Mouse (Mus musculus): ENCODE measurements at regions not wholly inside any gene's neighbourhood (a gene's known extent, or its start where the extent isn't known, plus 50 kb on each side); places are given as distances from the start of the nearest gene placed in this dataset.

DNA sequence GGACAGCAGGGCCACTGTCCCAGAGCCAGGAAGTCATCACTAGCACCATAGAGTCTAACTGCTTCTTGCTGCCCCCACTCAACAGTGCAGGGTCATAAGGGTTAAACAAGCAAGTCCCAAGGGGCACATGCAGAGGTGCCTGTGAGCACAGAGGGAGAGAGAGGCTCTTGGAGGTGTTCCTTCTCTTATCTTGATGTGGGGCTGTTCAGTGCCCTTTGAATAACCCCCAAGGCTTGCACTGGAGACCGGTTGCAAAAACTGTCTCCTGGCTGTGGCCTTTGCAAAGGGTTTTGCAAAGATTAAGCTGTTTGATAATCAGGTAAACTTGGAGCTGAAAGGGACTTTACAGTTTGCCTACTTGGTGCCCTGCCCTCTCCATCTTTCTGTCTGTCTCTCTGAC lies 217.1 kb upstream of the Hes1 start:
- Histone ChIP-seq H3K27ac (ENCODE audit: insufficient read depth, low read depth, low read length) (no peak overlapping the region), H3K4me3 (ENCODE audit: insufficient read depth, low read depth, low read length) (no peak overlapping the region), H3K27me3 (replicated peaks; ENCODE audit: control insufficient read depth, insufficient read depth, low read length) (no peaks in the 10 kb centered on the region), H3K36me3 (ENCODE audit: control insufficient read depth, insufficient read depth, low read length) (no peaks in the 10 kb centered on the region), H3K4me1 (ENCODE audit: control insufficient read depth, insufficient read depth, low read length) (no peaks in the 10 kb centered on the region)
- 60% methylated on average over 1 of the region's 1 CpGs for WGBS
- TF ChIP-seq CTCF (conservative IDR thresholded peaks at IDR 0.05; ENCODE audit: insufficient read depth, insufficient read length, low read depth, low read length) (no peak), POLR2A (IDR thresholded peaks at IDR 0.05; ENCODE audit: low read depth, low read length) (no peak)
- DNase-seq, result no peak

DNA sequence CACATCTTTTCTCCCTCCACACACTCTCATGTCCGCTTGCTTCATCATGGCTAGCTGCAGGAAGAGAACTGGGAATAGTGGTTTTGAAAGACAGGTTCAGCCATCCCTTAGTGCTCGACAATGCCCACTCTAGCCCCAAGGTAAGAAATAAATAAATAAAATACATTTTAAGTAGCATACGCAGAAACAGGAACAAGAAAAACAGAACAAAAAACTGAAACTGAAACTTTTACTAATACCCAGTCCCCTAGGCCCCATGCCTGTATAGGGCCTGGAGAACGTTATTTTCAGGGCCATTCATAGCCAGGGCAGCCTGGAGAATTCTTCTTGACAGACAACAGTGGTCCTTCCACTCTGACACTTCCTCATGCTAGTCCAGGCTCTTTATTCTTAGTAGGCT lies 216.4 kb upstream of the Hes1 start:
- Histone ChIP-seq H3K4me3 (ENCODE audit: insufficient read depth, low read depth, low read length) (no peak overlapping the region), H3K4me1 (ENCODE audit: control insufficient read depth, insufficient read depth, low read length) (no peaks in the 10 kb centered on the region), H3K36me3 (ENCODE audit: control insufficient read depth, insufficient read depth, low read length) (no peaks in the 10 kb centered on the region), H3K27me3 (replicated peaks; ENCODE audit: control insufficient read depth, insufficient read depth, low read length) (no peaks in the 10 kb centered on the region), H3K27ac (ENCODE audit: insufficient read depth, low read depth, low read length) (no peak overlapping the region)
- no peak for DNase-seq
- TF ChIP-seq POLR2A (IDR thresholded peaks at IDR 0.05; ENCODE audit: low read depth, low read length) (no peak), CTCF (conservative IDR thresholded peaks at IDR 0.05; ENCODE audit: insufficient read depth, insufficient read length, low read depth, low read length) (no peak)
- WGBS, result 88% methylated on average over 4 of the region's 4 CpGs

DNA sequence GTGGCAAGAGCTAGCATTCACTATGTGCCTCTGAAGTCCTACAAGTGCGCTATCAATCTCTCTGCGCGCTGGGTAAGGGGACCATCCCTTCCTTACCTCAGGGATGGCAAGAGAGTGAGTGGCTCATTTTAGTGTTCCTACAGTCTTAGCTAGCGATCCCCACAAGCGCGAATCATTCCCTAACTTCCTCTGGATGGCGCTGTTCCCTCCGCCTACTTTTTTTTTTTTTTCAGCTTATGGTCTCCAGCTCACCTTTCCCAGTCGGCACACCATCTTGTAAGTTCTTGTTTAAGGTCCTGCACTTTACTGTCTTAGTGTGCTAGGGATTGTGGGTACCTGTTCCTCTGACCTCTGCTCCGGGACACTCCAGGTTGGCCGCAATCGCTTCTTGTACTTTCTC lies 215.7 kb upstream of the Hes1 start:
- Histone ChIP-seq H3K27me3 (replicated peaks; ENCODE audit: control insufficient read depth, insufficient read depth, low read length) (no peaks in the 10 kb centered on the region), H3K4me3 (ENCODE audit: insufficient read depth, low read depth, low read length) (no peak overlapping the region), H3K27ac (ENCODE audit: insufficient read depth, low read depth, low read length) (no peak overlapping the region), H3K36me3 (ENCODE audit: control insufficient read depth, insufficient read depth, low read length) (no peaks in the 10 kb centered on the region), H3K4me1 (ENCODE audit: control insufficient read depth, insufficient read depth, low read length) (no peaks in the 10 kb centered on the region)
- TF ChIP-seq CTCF (conservative IDR thresholded peaks at IDR 0.05; ENCODE audit: insufficient read depth, insufficient read length, low read depth, low read length) (no peak), POLR2A (IDR thresholded peaks at IDR 0.05; ENCODE audit: low read depth, low read length) (no peak)
- DNase-seq, result no peak
- 94% methylated on average over 12 of the region's 12 CpGs for WGBS

- TF ChIP-seq POLR2A (IDR thresholded peaks at IDR 0.05; ENCODE audit: low read depth, low read length) (no peak), CTCF (conservative IDR thresholded peaks at IDR 0.05; ENCODE audit: insufficient read depth, insufficient read length, low read depth, low read length) (no peak)
- H3K4me3 ChIP-seq (ENCODE audit: insufficient read depth, low read depth, low read length), result no peak overlapping the region
- H3K27me3 ChIP-seq (replicated peaks; ENCODE audit: control insufficient read depth, insufficient read depth, low read length), result no peaks in the 10 kb centered on the region
- no peaks in the 10 kb centered on the region for H3K36me3 ChIP-seq (ENCODE audit: control insufficient read depth, insufficient read depth, low read length)
- 86% methylated on average over 7 of the region's 7 CpGs for WGBS
- DNase-seq, result no peak
- H3K4me1 ChIP-seq (ENCODE audit: control insufficient read depth, insufficient read depth, low read length), result no peaks in the 10 kb centered on the region
- H3K27ac ChIP-seq (ENCODE audit: insufficient read depth, low read depth, low read length), result no peak overlapping the region
Measured at GRCm38 (mm10) chr16:29849511-29849910, 214.7 kb upstream of the Hes1 start.

DNA sequence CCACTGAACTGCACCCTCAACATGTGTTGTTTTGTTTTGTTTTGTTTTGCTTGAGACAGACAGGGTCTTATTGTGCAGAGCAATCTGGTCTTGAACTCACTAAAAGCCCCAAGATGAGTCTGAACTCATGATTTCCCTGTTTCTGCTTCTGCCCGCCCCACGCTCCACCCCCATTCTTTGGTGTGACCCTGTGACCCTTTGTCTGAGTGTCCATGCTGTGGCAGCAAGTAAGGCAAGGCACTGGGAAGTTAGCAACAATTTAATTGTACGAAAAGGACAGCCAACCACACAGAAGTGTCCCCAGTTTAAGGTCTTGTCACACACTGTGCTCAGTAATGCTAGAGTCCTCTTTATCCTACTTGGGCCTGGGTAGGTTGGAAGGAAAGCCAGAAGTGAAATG lies 213.6 kb upstream of the Hes1 start:
- Histone ChIP-seq H3K27ac (ENCODE audit: insufficient read depth, low read depth, low read length) (no peak overlapping the region), H3K27me3 (replicated peaks; ENCODE audit: control insufficient read depth, insufficient read depth, low read length) (no peaks in the 10 kb centered on the region), H3K4me3 (ENCODE audit: insufficient read depth, low read depth, low read length) (no peak overlapping the region), H3K36me3 (ENCODE audit: control insufficient read depth, insufficient read depth, low read length) (no peaks in the 10 kb centered on the region), H3K4me1 (ENCODE audit: control insufficient read depth, insufficient read depth, low read length) (no peaks in the 10 kb centered on the region)
- no peak for DNase-seq
- WGBS, result 91% methylated on average over 3 of the region's 3 CpGs
- no peak for TF ChIP-seq POLR2A (IDR thresholded peaks at IDR 0.05; ENCODE audit: low read depth, low read length)
- TF ChIP-seq CTCF (conservative IDR thresholded peaks at IDR 0.05; ENCODE audit: insufficient read depth, insufficient read length, low read depth, low read length), result no peak

- Histone ChIP-seq H3K27me3 (replicated peaks; ENCODE audit: control insufficient read depth, insufficient read depth, low read length) (no peaks in the 10 kb centered on the region), H3K27ac (ENCODE audit: insufficient read depth, low read depth, low read length) (no peak overlapping the region), H3K36me3 (ENCODE audit: control insufficient read depth, insufficient read depth, low read length) (no peaks in the 10 kb centered on the region), H3K4me3 (ENCODE audit: insufficient read depth, low read depth, low read length) (no peak overlapping the region), H3K4me1 (ENCODE audit: control insufficient read depth, insufficient read depth, low read length) (no peaks in the 10 kb centered on the region)
- DNase-seq, result no peak
- 73% methylated on average over 9 of the region's 9 CpGs for WGBS
- TF ChIP-seq CTCF (conservative IDR thresholded peaks at IDR 0.05; ENCODE audit: insufficient read depth, insufficient read length, low read depth, low read length) (no peak), POLR2A (IDR thresholded peaks at IDR 0.05; ENCODE audit: low read depth, low read length) (no peak)
Measured at GRCm38 (mm10) chr16:29851827-29852226, 212.4 kb upstream of the Hes1 start.

DNA sequence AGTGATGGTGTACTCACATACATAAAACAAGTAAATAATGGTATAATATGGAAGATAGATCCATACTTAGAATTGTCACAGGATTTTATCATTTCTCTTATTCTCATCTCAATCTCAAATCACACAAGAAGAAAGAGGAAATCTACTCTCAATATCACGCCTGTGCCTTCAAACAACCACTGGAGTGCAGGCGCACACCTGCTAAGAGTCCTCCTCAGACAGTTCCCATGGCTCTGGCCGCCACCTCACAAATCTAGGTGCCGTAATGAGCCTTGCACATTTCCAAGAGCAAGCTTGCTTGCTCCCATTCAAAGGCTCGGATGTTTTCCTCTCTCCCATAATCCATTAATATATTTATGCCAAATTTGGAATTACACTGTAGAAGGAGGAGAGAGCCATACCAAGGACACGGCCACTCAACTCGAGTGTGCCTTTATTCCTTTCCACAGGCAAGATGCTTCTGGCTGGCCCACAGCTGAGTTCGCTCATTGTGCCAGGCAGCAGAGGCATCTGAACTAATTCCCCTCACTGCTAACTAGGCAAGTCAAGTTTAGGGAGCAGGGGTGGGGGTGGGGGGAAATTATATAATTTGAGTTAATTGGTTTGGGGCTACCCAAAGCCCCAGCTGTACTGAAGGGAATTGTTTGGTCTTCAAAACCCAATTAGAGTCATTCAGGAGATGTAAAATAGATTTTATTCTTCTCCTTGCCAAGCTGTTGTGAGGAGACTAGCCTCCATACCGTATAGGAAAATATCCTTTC lies 209.2 kb upstream of the Hes1 start:
- no peaks in the 10 kb centered on the region for H3K27me3 ChIP-seq (replicated peaks; ENCODE audit: control insufficient read depth, insufficient read depth, low read length)

More for the DNA sequence above, 209.2 kb upstream of the Hes1 start:
- Histone ChIP-seq H3K27ac (ENCODE audit: insufficient read depth, low read depth, low read length) (no peak overlapping the region), H3K4me3 (ENCODE audit: insufficient read depth, low read depth, low read length) (no peak overlapping the region), H3K4me1 (ENCODE audit: control insufficient read depth, insufficient read depth, low read length) (no peaks in the 10 kb centered on the region), H3K36me3 (ENCODE audit: control insufficient read depth, insufficient read depth, low read length) (no peaks in the 10 kb centered on the region)
- TF ChIP-seq POLR2A (IDR thresholded peaks at IDR 0.05; ENCODE audit: low read depth, low read length) (no peak), CTCF (conservative IDR thresholded peaks at IDR 0.05; ENCODE audit: insufficient read depth, insufficient read length, low read depth, low read length) (no peak)
- no peak for DNase-seq
- 94% methylated on average over 9 of the region's 9 CpGs for WGBS

Measured in kidney, adult 2 months (tissue).